Mouse (Mus musculus) CH12.LX (cell line): ENCODE results near the gene Bsn. TPM values are rescaled to one million over a fixed set of nuclear protein-coding genes. Genes with fewer than 3 reads are reported as not detected.

Experiments
- DNase-seq: peaks from one replicate; pipeline ENCODE4 v3.0.0-alpha.2; 2013; ENCODE audit errors: extremely low read depth
- H3K27ac ChIP-seq: 2 replicates; pipeline ENCODE4 v1.5.1; 2012; ENCODE audit warnings: low read depth, mild to moderate bottlenecking, control low read depth, moderate library complexity; ENCODE audit not compliant: insufficient read depth
- H3K27me3 ChIP-seq: replicated peaks from 2 replicates; pipeline ENCODE3; 2012; ENCODE audit warnings: inconsistent platforms
- H3K36me3 ChIP-seq, 2 experiments: replicated peaks in 1 of 2; 2 replicates each; pipeline versions ENCODE3 to v1.6.1; 2012; ENCODE audit warnings: inconsistent platforms in 1 of 2, low read length in 1 of 2, mild to moderate bottlenecking in 1 of 2, mixed read lengths in 1 of 2, moderate library complexity in 1 of 2; ENCODE audit not compliant: control insufficient read depth in 1 of 2, insufficient read depth in 1 of 2
- H3K4me1 ChIP-seq, 2 experiments: 2 replicates each; pipeline ENCODE4 v1.6.1; 2012; ENCODE audit warnings: inconsistent platforms in 1 of 2, moderate library complexity in 1 of 2; ENCODE audit not compliant: insufficient read depth in 2 of 2, control insufficient read depth in 1 of 2
- H3K4me2 ChIP-seq: 2 replicates; pipeline ENCODE4 v1.6.1; 2012; ENCODE audit warnings: low read depth, mild to moderate bottlenecking, control low read depth; ENCODE audit not compliant: poor library complexity, insufficient read depth, severe bottlenecking
- H3K4me3 ChIP-seq, 3 experiments: fragments of 150-350 bp in 1 of 3; sonication (generic) in 1 of 3; replicated peaks in 1 of 3; 2 replicates each; pipeline versions ENCODE3 to v1.5.1; 2011 to 2012; ENCODE audit warnings: low read depth in 2 of 3, low read length in 2 of 3, mild to moderate bottlenecking in 2 of 3, moderate library complexity in 2 of 3, control low read depth in 1 of 3, improper control_type of control experiment in 1 of 3, inconsistent platforms in 1 of 3, mixed read lengths in 1 of 3; ENCODE audit not compliant: poor library complexity in 1 of 3
- H3K79me2 ChIP-seq: replicated peaks from 2 replicates; pipeline ENCODE4 v1.6.1; 2012; ENCODE audit warnings: mild to moderate bottlenecking, moderate library complexity; ENCODE audit not compliant: control insufficient read depth, poor library complexity, insufficient read depth, severe bottlenecking; ENCODE audit errors: extremely low read depth
- H3K9ac ChIP-seq: 2 replicates; pipeline ENCODE4 v1.6.1; 2012; ENCODE audit warnings: low read depth, mild to moderate bottlenecking, control low read depth, moderate library complexity; ENCODE audit not compliant: insufficient read depth
- H3K9me3 ChIP-seq: replicated peaks from 2 replicates; pipeline ENCODE3; 2012; ENCODE audit warnings: low read length, inconsistent platforms, mixed read lengths
- BHLHE40 ChIP-seq: IDR thresholded peaks from 2 replicates; pipeline ENCODE4 v1.6.1; 2011; ENCODE audit warnings: mild to moderate bottlenecking, low read depth, low read length, improper control_type of control experiment
- CHD2 ChIP-seq: IDR thresholded peaks from 2 replicates; pipeline ENCODE4 v1.6.1; 2011; ENCODE audit warnings: low read length, improper control_type of control experiment
- E2F4 ChIP-seq: IDR thresholded peaks from 2 replicates; pipeline ENCODE4 v1.6.1; 2011; ENCODE audit warnings: low read depth, low read length, improper control_type of control experiment; ENCODE audit not compliant: insufficient replicate concordance
- ELF1 ChIP-seq: IDR thresholded peaks from 2 replicates; pipeline ENCODE4 v1.6.1; 2014; ENCODE audit warnings: low read depth, mild to moderate bottlenecking, inconsistent platforms, low read length, improper control_type of control experiment
- ETS1 ChIP-seq: conservative IDR thresholded peaks from 2 replicates; pipeline ENCODE4 v1.6.1; 2012; ENCODE audit warnings: low read depth, mild to moderate bottlenecking, inconsistent platforms, low read length, improper control_type of control experiment, moderate library complexity
- GABPA ChIP-seq: IDR thresholded peaks from 2 replicates; pipeline ENCODE4 v1.6.1; 2012; ENCODE audit warnings: low read depth, low read length, improper control_type of control experiment, inconsistent platforms; ENCODE audit not compliant: insufficient replicate concordance
- HCFC1 ChIP-seq: IDR thresholded peaks from 2 replicates; pipeline ENCODE4 v1.6.1; 2012; ENCODE audit warnings: low read depth, mild to moderate bottlenecking, inconsistent platforms, low read length, improper control_type of control experiment
- JUN ChIP-seq: IDR thresholded peaks from 2 replicates; pipeline ENCODE4 v1.6.1; 2011; ENCODE audit warnings: low read depth, mild to moderate bottlenecking, low read length, improper control_type of control experiment, moderate library complexity; ENCODE audit not compliant: insufficient read depth
- KAT2A ChIP-seq: IDR thresholded peaks from 2 replicates; pipeline ENCODE4 v1.6.1; 2012; ENCODE audit warnings: low read length, improper control_type of control experiment, inconsistent platforms; ENCODE audit not compliant: insufficient replicate concordance
- MYC ChIP-seq: IDR thresholded peaks from 2 replicates; pipeline ENCODE4 v1.6.1; 2011; ENCODE audit warnings: low read depth, mild to moderate bottlenecking, improper control_type of control experiment, low read length
- PAX5 ChIP-seq: IDR thresholded peaks from 2 replicates; pipeline ENCODE4 v1.6.1; 2012; ENCODE audit warnings: low read length, inconsistent platforms, mixed read lengths
- POLR2A ChIP-seq: IDR thresholded peaks from 2 replicates; pipeline ENCODE4 v1.6.1; 2011; ENCODE audit warnings: low read depth, mild to moderate bottlenecking, improper control_type of control experiment, low read length
- POLR2AphosphoS2 ChIP-seq: IDR thresholded peaks from 2 replicates; pipeline ENCODE4 v1.6.1; 2011; ENCODE audit warnings: low read depth, low read length, improper control_type of control experiment
- RAD21 ChIP-seq: IDR thresholded peaks from 2 replicates; pipeline ENCODE4 v1.6.1; 2011; ENCODE audit warnings: low read depth, mild to moderate bottlenecking, low read length, improper control_type of control experiment, moderate library complexity
- RCOR1 ChIP-seq: conservative IDR thresholded peaks from 2 replicates; pipeline ENCODE4 v1.6.1; 2012; ENCODE audit warnings: low read depth, mild to moderate bottlenecking, inconsistent platforms, low read length, improper control_type of control experiment
- SIN3A ChIP-seq: IDR thresholded peaks from 2 replicates; pipeline ENCODE4 v1.6.1; 2012; ENCODE audit warnings: low read length, improper control_type of control experiment, inconsistent platforms
- SMC3 ChIP-seq: IDR thresholded peaks from 2 replicates; pipeline ENCODE4 v1.6.1; 2011; ENCODE audit warnings: low read depth, low read length, improper control_type of control experiment
- TBP ChIP-seq: conservative IDR thresholded peaks from 2 replicates; pipeline ENCODE4 v1.6.1; 2011; ENCODE audit warnings: low read depth, low read length, improper control_type of control experiment
- USF1 ChIP-seq: IDR thresholded peaks from 2 replicates; pipeline ENCODE4 v1.6.1; 2014; ENCODE audit warnings: low read depth, mild to moderate bottlenecking, inconsistent platforms, low read length, improper control_type of control experiment
- ZC3H11A ChIP-seq: IDR thresholded peaks from 2 replicates; pipeline ENCODE4 v1.6.1; 2012; ENCODE audit warnings: low read depth, mild to moderate bottlenecking, inconsistent platforms, low read length, improper control_type of control experiment
- ZMIZ1 ChIP-seq: IDR thresholded peaks from 2 replicates; pipeline ENCODE4 v1.6.1; 2012; ENCODE audit warnings: low read depth, mild to moderate bottlenecking, inconsistent platforms, low read length, improper control_type of control experiment
- ZNF384 ChIP-seq: IDR thresholded peaks from 2 replicates; pipeline ENCODE4 v1.6.1; 2012; ENCODE audit warnings: low read depth, low read length, improper control_type of control experiment, inconsistent platforms
- dilution Hi-C: fragments of 300-500 bp; cut with MboI; formaldehyde crosslinking; loops from 2 replicates; pipeline ENCODE4 v1.14.3; 2020; ENCODE audit warnings: low sequenced_read_pairs; ENCODE audit not compliant: extremely low pct_unique_long_range_greater_than_20kb, extremely low pct_ligation_motif_present
- in situ Hi-C: fragments of 300-500 bp; cut with MboI; formaldehyde crosslinking; loops from 3 replicates; pipeline ENCODE4 v1.14.3; 2019; ENCODE audit warnings: low sequenced_read_pairs, low pct_ligation_motif_present, low pct_unique_long_range_greater_than_20kb, mixed read lengths
- polyA plus RNA-seq: library from polyadenylated mRNA; unstranded; fragments of >175 nt; gene quantifications from 2 replicates; pipeline ENCODE4 v1.2.1, GENCODE M21; 2012; ENCODE audit warnings: low read depth; ENCODE audit not compliant: insufficient read length
- total RNA-seq, 2 experiments: library from RNA; depleted of rRNA; stranded (reverse); fragments of 300-350 nt in 1 of 2; fragments of >200 nt in 1 of 2; gene quantifications; 2 replicates each; pipeline ENCODE4 v1.2.3; 2012 to 2014

Gene Bsn
- total and polyA plus RNA-seq, 3 experiments: 3.6 to 7.8 (median 4.4) TPM

DNA sequence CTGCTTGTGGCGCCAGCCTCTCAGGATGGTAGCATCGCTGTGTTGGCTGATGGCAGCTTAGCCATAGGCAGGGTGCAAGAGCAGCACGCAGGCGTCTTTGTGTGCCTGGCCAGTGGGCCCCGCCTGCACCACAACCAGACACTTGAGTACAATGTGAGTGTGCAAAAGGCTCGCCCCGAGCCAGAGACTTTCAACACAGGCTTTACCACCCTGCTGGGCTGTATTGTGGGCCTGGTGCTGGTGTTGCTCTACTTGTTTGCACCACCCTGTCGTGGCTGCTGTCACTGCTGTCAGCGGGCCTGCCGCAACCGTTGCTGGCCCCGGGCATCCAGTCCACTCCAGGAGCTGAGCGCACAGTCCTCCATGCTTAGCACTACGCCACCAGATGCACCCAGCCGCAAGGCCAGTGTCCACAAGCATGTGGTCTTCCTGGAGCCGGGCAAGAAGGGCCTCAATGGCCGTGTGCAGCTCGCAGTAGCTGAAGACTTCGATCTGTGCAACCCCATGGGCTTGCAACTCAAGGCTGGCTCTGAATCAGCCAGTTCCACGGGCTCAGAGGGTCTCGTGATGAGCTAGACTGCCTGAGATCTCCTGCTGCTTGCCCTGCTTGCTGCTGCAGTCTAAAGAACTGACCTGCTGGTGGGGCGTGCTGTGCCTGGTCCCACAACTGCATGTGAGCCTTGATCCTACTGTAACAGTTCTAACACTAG lies 135.7 kb downstream of the Bsn start:
- Histone ChIP-seq H3K9ac (no peak overlapping the region), H3K36me3 (peaks cover 86 to 93% of the 10 kb centered on the region in 2 experiments), H3K4me2 (no peak overlapping the region), H3K4me3 (no peak overlapping the region), H3K27ac (no peak overlapping the region), H3K4me1 (peaks cover 2 to 24% of the 10 kb centered on the region in 2 experiments; a peak in 2 of 4 replicates), H3K9me3 (no peaks in the 10 kb centered on the region), H3K27me3 (no peaks in the 10 kb centered on the region), H3K79me2 (no peaks in the 10 kb centered on the region)
- in situ Hi-C loops (loop anchor here (5.0 kb wide), 1 partner anchor 87 kb away; no protein-coding TSS in a partner anchor), dilution Hi-C loops (no loop called here)
- DNase-seq: no peak
- no peak for TF ChIP-seq KAT2A
- no peak for TF ChIP-seq JUN
- TF ChIP-seq SMC3: no peak
- no peak for TF ChIP-seq MYC

DNA sequence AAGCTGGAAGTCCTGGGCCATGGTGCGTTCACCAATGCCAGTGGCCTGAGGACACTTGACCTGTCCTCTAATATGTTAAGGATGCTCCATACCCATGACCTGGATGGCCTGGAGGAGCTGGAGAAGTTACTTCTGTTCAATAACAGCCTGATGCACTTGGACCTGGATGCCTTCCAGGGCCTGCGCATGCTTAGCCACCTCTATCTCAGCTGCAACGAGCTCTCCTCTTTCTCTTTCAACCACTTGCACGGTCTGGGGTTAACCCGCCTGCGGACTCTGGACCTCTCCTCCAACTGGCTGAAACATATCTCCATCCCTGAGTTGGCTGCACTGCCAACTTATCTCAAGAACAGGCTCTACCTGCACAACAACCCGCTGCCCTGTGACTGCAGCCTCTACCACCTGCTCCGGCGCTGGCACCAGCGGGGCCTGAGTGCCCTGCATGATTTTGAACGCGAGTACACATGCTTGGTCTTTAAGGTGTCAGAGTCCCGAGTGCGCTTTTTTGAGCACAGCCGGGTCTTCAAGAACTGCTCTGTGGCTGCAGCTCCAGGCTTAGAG lies 136.4 kb downstream of the Bsn start:
- no peak overlapping the region for H3K4me3 ChIP-seq
- no peaks in the 10 kb centered on the region for H3K27me3 ChIP-seq
- no peak for TF ChIP-seq E2F4
- TF ChIP-seq TBP: no peak
- TF ChIP-seq RCOR1: no peak
- no peak for TF ChIP-seq CHD2
- H3K9ac ChIP-seq: no peak overlapping the region
- H3K36me3 ChIP-seq: peaks cover 79 to 86% of the 10 kb centered on the region in 2 experiments
- H3K4me1 ChIP-seq: peaks cover 2 to 24% of the 10 kb centered on the region in 2 experiments; a peak in 2 of 4 replicates
- no peak overlapping the region for H3K27ac ChIP-seq
- dilution Hi-C loops: no loop called here
- in situ Hi-C loops: no loop called here
- H3K9me3 ChIP-seq: no peaks in the 10 kb centered on the region
- DNase-seq: no peak
- no peak overlapping the region for H3K4me2 ChIP-seq
- no peaks in the 10 kb centered on the region for H3K79me2 ChIP-seq

DNA sequence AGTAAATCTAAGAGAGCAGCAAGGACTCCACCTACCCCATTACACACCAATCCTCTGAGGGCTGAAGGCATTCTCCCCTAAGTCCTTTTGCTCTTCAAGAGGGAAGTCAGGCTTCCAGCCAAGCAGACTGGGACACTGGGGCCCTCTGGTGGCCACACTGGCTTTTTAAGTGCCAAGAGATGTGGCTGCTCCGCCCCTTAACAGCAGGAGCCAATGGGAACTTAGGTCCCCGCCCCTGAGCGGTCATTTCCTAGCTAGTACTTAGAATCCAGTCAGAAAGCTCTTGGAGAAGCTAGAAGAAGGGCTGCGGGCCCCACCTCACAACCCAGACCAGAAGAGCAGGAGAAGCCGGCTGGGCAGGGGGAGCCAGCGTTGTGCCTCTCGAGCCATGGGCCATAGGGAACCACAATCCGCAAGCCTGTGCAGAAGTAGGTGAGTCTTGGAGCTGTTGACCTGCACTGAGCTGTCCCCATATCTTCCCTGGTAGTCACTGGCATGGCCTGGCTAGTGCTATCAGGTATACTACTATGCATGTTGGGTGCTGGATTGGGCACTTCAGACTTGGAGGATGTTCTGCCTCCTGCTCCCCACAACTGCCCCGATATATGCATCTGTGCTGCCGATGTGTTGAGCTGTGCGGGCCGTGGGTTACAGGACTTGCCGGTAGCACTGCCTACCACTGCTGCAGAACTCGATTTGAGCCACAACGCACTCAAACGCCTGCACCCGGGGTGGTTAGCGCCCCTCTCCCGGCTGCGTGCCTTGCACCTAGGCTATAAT lies 137.1 kb downstream of the Bsn start, which contains the start of gene Amigo3:
TSS of gene Amigo3 (plus strand) at position 275 of the 780 bp plus-strand sequence.
- H3K4me3 ChIP-seq: no peak within 1 kb of the TSS
- in situ Hi-C loops: no loop called here
- H3K9me3 ChIP-seq: no peaks in the 10 kb centered on the region
- no peak within 1 kb of the TSS for H3K4me2 ChIP-seq
- H3K27me3 ChIP-seq: no peaks in the 10 kb centered on the region
- H3K36me3 ChIP-seq: peaks cover 72 to 79% of the 10 kb centered on the region in 2 experiments
- dilution Hi-C loops: no loop called here
- H3K4me1 ChIP-seq: peaks cover 2 to 29% of the 10 kb centered on the region in 2 experiments; a peak in 2 of 4 replicates
- H3K79me2 ChIP-seq: no peaks in the 10 kb centered on the region
- H3K9ac ChIP-seq: no peak within 1 kb of the TSS
- H3K27ac ChIP-seq: no peak within 1 kb of the TSS
- peak; percentile 96 for DNase-seq
- TF ChIP-seq RAD21: peak; percentile 79
- 0 out of 2 replicates have a peak, but pooled peaks have one; percentile 12 for TF ChIP-seq ZMIZ1
- peak; percentile 70; the same call in 1 of the 2 replicates for TF ChIP-seq POLR2AphosphoS2
- no peak for TF ChIP-seq ZC3H11A
- peak; percentile 23; the same call in 1 of the 2 replicates for TF ChIP-seq POLR2A
- TF ChIP-seq KAT2A: no peak
- no peak; the same call in 1 of the 2 replicates for TF ChIP-seq HCFC1
- no peak for TF ChIP-seq ETS1
- no peak for TF ChIP-seq USF1
- no peak for TF ChIP-seq BHLHE40
- TF ChIP-seq JUN: no peak
- peak; percentile 53; the same call in 1 of the 2 replicates for TF ChIP-seq ELF1
- no peak for TF ChIP-seq SIN3A
- TF ChIP-seq SMC3: peak; percentile 89
- TF ChIP-seq ZNF384: no peak
- no peak for TF ChIP-seq PAX5
- no peak for TF ChIP-seq GABPA
